Mouse (Mus musculus): Measurements from ENCODE around the gene Mospd2. TPM values are rescaled to one million over a fixed set of nuclear protein-coding genes. Genes with fewer than 3 reads are reported as not detected.

The Mospd2 gene
- 103 TPM for polyA plus RNA-seq (2014; fragmentation: Illumina TruSeq; extraction: RNeasy Lipid Tissue Mini Kit (QIAGEN cat#74804); ENCODE audit: low read depth, low replicate concordance)

DNA sequence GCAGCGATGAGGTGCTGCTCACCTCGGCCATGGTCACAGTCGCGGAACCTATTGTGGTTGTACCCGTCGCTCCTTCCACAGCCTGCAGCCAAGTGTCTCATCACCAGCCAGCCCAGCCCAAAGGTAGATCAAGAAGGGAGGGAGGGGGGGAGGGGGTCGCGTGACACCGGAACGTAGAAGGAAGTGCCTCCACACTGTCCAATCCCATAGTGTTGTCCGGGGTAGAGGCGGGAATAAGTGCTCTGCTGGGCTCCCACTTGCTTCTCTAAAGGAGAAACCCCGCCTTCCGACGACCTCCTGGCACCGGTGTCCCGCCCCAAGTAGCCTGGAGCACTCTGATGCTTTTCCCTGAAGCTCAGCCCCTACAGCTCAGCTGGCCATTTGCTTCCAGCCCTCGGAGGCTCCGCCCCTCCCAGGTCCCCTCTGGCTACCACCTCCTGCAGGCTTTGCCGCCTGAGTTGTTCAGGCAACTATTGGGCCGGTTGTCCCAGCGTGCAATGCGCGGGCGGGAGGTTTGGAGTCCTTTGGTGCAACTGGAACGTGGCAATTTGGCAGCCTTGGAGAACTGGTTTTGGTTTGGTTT is at the start of gene Mospd2, which contains the start of gene Fancb:
Gene Mospd2 (minus strand): TSS at position 183 of the 583 bp plus-strand sequence.
Gene Fancb (plus strand): TSS at position 400 of the 583 bp plus-strand sequence.

DNA sequence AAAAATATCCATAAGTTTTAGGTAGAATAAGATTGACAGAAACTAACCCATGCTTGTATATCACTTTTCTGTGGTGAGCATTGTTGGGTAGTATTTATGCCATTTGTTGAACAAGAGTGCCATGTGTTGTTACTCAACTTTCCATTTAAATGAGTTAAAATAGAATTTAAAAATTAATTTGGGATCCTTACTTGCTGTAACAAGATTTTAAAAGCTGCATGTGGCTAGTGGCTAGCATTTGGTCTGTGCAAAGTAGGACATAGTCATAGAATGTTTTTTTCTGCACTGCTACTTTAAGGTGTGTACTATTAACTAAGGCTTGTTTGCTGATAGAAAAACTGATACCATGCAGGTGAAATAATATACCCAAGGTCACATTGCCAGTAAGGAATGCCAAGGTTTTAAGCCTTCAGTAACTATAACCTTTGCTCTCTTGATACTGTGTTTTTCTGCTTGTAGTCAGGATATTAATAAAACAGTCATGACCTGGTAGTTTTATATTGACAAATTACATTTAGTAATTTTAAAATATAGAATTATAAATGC is 24.7 kb upstream of the Mospd2 start, which contains the start of gene Gm17604:
Gene Gm17604 (minus strand): TSS at position 51 of the 546 bp plus-strand sequence.

Other genes with a start within 250 kb of the Mospd2 start
- 3.9 TPM for gene Fancb, start 217 bp upstream of the Mospd2 start, polyA plus RNA-seq (2014; fragmentation: Illumina TruSeq; extraction: RNeasy Lipid Tissue Mini Kit (QIAGEN cat#74804); ENCODE audit: low read depth, low replicate concordance)
- gene Gm17604, start 24.5 kb upstream of the Mospd2 start, polyA plus RNA-seq (2014; fragmentation: Illumina TruSeq; extraction: RNeasy Lipid Tissue Mini Kit (QIAGEN cat#74804); ENCODE audit: low read depth, low replicate concordance), result not detected